Mouse (Mus musculus) limb, embryonic 12.5 days (tissue): ENCODE results near the gene Ccdc81. TPM values are rescaled to one million over a fixed set of nuclear protein-coding genes. Genes with fewer than 3 reads are reported as not detected.

Source experiments
- ATAC-seq: fragments of 200-750 bp; cut with Nextera tagmentation; 2 replicates; pipeline ENCODE4 v1.8.0; 2017; ENCODE audit warnings: low read depth, moderate TSS enrichment; ENCODE audit not compliant: insufficient number of reproducible peaks, insufficient read depth, low FRiP score, low TSS enrichment
- H3K27ac ChIP-seq: fragments of 300-500 bp; sonication (generic); 2 replicates; pipeline ENCODE4 v1.5.1; 2016; ENCODE audit warnings: mild to moderate bottlenecking, moderate library complexity
- H3K27me3 ChIP-seq: fragments of 300-500 bp; sonication (generic); 2 replicates; pipeline ENCODE4 v1.6.1; 2016; ENCODE audit warnings: mild to moderate bottlenecking, moderate library complexity
- H3K36me3 ChIP-seq: fragments of 300-500 bp; sonication (generic); 2 replicates; pipeline ENCODE4 v1.6.1; 2016; ENCODE audit warnings: mild to moderate bottlenecking, moderate library complexity
- H3K4me1 ChIP-seq: fragments of 300-500 bp; sonication (generic); replicated peaks from 2 replicates; pipeline ENCODE4 v1.6.1; 2016
- H3K4me2 ChIP-seq: fragments of 300-500 bp; sonication (generic); 2 replicates; pipeline ENCODE4 v1.6.1; 2016; ENCODE audit warnings: mild to moderate bottlenecking, moderate library complexity
- H3K4me3 ChIP-seq: fragments of 300-500 bp; sonication (generic); replicated peaks from 2 replicates; pipeline ENCODE4 v1.5.1; 2016; ENCODE audit warnings: mild to moderate bottlenecking
- H3K9ac ChIP-seq: fragments of 300-500 bp; sonication (generic); replicated peaks from 2 replicates; pipeline ENCODE4 v1.6.1; 2016; ENCODE audit warnings: mild to moderate bottlenecking, moderate library complexity
- H3K9me3 ChIP-seq: fragments of 300-500 bp; sonication (generic); 2 replicates; pipeline ENCODE4 v1.6.1; 2016; ENCODE audit warnings: mild to moderate bottlenecking, moderate library complexity
- WGBS: fragments of 180-500 bp; shearing (Covaris S2); methylation state at CpG from one replicate; pipeline ENCODE4 v1.1.7; 2016; 5-methylcytosine and 5-hydroxymethylcytosine counted together
- polyA plus RNA-seq: library from polyadenylated mRNA; unstranded; fragments of >200 nt; fragmentation: Nextera tagmentation; extraction: Ambion mirVana; gene quantifications from 2 replicates; pipeline ENCODE4 v1.2.1, GENCODE M21; 2016

The Ccdc81 gene
- polyA plus RNA-seq, 1 experiment from 2014 or later: 0.21 TPM

DNA sequence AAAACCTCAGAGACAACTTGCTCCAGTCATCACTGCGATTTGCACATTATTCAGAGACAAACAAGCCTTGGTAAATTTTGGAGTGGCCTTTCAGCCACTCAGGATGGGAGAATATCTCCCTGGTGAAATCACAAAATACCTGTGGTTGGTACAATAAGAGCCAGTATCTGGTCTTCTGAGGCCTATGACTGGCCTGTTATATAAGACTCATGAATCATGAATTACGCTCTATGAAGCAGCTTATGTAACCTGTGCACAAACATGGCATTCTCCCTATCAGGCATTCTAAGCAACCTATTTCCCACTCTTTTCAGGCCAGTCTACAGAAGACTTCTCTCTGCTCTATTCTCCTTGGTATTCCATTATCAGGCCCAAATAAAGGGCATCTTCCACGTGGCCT is 8.9 kb upstream of the Ccdc81 start:
- Histone ChIP-seq H3K9ac (no peak overlapping the region), H3K27me3 (no peaks in the 10 kb centered on the region)

DNA sequence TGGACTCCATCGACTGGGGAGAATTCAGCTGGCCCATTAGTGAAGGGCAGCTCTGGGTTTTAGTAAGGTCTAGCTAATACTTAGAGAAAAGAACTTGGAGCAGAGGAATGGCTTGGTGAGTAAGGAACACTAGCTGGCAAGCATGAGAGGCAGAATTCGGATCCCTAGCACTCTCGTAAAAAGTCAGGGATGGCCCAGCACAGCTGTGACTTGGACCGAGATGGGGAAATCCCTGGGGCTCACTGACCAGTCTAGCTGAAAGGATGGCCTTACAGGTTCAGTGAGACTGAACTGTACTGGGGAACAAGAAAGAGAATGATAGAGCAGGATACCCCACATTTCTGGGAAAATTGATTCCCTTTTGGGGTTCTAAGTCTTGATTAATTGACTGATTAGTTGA is 6.3 kb upstream of the Ccdc81 start:
- Histone ChIP-seq H3K4me2 (peak overlapping the region; percentile 30; the same call in 1 of the 2 replicates), H3K36me3 (no peaks in the 10 kb centered on the region), H3K27me3 (no peaks in the 10 kb centered on the region; the same call in 1 of the 2 replicates), H3K4me1 (peaks cover 13% of the 10 kb centered on the region), H3K9ac (no peak overlapping the region), H3K9me3 (no peaks in the 10 kb centered on the region), H3K4me3 (no peak overlapping the region), H3K27ac (peak overlapping the region; percentile 30; the same call in 1 of the 2 replicates)
- 72% methylated on average over 4 of the region's 4 CpGs for WGBS
- no peak for ATAC-seq

More for the DNA sequence above, 8.9 kb upstream of the Ccdc81 start:
- no peak overlapping the region for H3K4me3 ChIP-seq
- no peak overlapping the region for H3K4me2 ChIP-seq
- ATAC-seq: no peak
- peaks cover 5% of the 10 kb centered on the region for H3K36me3 ChIP-seq
- H3K4me1 ChIP-seq: peaks cover 13% of the 10 kb centered on the region
- WGBS: 89% methylated on average over 3 of the region's 3 CpGs
- H3K9me3 ChIP-seq: no peaks in the 10 kb centered on the region
- no peak overlapping the region for H3K27ac ChIP-seq

DNA sequence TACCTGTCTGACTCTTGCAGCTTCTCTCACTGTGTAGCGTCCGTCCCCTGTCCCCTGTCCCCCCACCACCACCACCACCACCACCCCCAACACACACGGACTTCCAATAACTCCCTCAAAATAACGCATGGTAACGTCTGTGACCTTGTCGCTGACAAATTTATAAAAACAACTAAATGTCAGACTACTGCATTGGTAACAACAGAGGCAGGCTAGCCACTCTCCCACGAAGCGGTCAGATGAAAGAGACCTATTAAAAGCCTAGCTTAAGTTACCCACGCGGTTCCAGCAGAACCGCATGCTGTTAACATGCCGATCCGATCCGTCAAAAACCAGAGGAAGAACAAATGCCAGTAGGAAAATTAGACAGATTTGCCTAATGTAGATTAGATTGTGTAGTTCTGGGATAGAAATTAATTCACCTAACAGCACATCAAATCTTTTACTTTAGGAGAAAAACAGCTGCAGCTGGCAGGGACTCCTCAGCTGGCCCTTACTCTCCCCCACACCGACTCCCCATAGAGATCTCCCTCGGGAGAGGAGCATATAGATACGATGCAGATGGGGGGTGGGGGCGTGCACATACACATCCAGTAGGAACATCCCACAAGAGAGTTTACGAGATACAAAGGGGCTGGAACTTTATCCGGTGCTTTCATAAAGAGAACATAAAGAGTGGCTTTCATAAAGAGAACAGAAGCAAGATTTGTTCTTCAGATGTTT is 5.6 kb upstream of the Ccdc81 start:
- Histone ChIP-seq H3K36me3 (no peaks in the 10 kb centered on the region), H3K27me3 (no peaks in the 10 kb centered on the region; the same call in 1 of the 2 replicates), H3K4me2 (peak overlapping the region; percentile 30), H3K9me3 (no peaks in the 10 kb centered on the region), H3K4me1 (peaks cover 13% of the 10 kb centered on the region), H3K9ac (no peak overlapping the region), H3K4me3 (no peak overlapping the region), H3K27ac (0 out of 2 replicates have a peak overlapping the region, but pooled peaks have one; percentile 50)
- WGBS: 44% methylated on average over 20 of the region's 20 CpGs
- 0 out of 2 replicates have a peak, but pooled peaks have one; percentile 26 for ATAC-seq

DNA sequence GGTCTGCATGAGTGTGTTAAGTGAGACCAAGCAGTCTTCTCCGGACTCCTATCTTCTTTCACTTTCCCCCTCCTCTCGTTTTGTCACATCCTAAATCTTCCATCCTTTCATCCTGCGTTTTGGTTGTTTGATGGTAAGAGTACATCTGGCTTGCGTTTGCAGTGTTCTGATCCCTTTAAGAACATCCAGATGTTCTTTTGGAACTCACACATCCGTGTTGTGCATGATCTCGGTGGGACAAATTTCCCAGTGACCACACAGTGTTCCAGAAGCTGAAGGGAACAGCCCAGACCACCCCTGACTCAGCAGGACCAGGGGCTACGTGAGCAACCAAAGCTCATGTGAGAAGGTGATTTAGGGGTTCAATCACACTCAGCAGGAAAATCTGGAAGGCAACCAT is 5.0 kb upstream of the Ccdc81 start:
- peak overlapping the region; percentile 30 for H3K4me2 ChIP-seq
- WGBS: 12% methylated on average over 7 of the region's 7 CpGs
- no peak overlapping the region for H3K4me3 ChIP-seq
- H3K9me3 ChIP-seq: no peaks in the 10 kb centered on the region
- H3K36me3 ChIP-seq: no peaks in the 10 kb centered on the region
- ATAC-seq: peak; percentile 71
- H3K27me3 ChIP-seq: no peaks in the 10 kb centered on the region; the same call in 1 of the 2 replicates
- 0 out of 2 replicates have a peak overlapping the region, but pooled peaks have one; percentile 50 for H3K27ac ChIP-seq
- H3K4me1 ChIP-seq: peaks cover 20% of the 10 kb centered on the region
- no peak overlapping the region for H3K9ac ChIP-seq

DNA sequence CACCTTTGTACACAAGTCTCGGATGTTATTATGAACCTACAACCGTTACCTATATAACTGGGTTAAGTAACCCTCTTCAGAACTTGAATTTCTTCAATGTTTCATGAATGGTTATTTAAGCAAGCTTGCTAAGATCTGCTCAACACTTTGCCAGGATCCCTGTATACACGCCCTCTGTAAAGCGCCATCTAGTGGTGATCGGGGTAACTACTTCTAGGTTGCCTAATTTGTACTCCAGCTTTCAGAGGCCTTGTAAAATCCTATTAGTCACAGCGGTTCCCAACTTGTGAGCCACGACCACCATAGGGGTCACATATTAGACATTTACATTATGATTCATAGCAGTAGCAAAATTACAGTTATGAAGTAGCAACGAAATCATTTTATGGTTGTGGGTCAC is 4.5 kb upstream of the Ccdc81 start:
- H3K4me1 ChIP-seq: peaks cover 22% of the 10 kb centered on the region
- H3K4me2 ChIP-seq: peak overlapping the region; percentile 30
- H3K27ac ChIP-seq: 0 out of 2 replicates have a peak overlapping the region, but pooled peaks have one; percentile 45
- 22% methylated on average over 8 of the region's 8 CpGs for WGBS
- H3K36me3 ChIP-seq: no peaks in the 10 kb centered on the region
- H3K9me3 ChIP-seq: no peaks in the 10 kb centered on the region
- H3K4me3 ChIP-seq: no peak overlapping the region
- no peak for ATAC-seq
- H3K27me3 ChIP-seq: no peaks in the 10 kb centered on the region; the same call in 1 of the 2 replicates
- no peak overlapping the region for H3K9ac ChIP-seq

DNA sequence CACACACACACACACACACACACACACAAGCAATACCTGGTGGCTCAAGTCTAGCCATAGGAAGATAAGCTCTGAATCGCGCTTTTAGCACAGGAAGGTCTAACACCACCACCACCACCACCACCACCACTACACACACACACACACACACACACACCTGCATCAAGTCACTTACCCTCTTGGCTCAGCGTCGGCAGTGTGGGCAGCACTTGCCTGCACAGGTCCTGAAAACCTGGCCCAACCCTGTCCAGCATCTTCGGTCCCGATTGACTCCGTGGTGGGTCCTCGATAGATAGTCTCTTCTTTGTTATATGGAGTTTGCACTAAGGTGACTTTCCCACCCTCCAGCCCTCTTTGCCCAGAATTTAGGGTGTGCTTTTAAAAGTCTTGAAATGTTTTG is 422 bp downstream of the Ccdc81 start:
- Histone ChIP-seq H3K9ac (no peak overlapping the region), H3K4me3 (no peak overlapping the region), H3K36me3 (no peaks in the 10 kb centered on the region), H3K27me3 (no peaks in the 10 kb centered on the region; the same call in 1 of the 2 replicates), H3K4me2 (peak overlapping the region; percentile 35), H3K27ac (no peak overlapping the region), H3K4me1 (peaks cover 8% of the 10 kb centered on the region), H3K9me3 (no peaks in the 10 kb centered on the region)
- WGBS: 90% methylated on average over 8 of the region's 8 CpGs
- no peak for ATAC-seq

DNA sequence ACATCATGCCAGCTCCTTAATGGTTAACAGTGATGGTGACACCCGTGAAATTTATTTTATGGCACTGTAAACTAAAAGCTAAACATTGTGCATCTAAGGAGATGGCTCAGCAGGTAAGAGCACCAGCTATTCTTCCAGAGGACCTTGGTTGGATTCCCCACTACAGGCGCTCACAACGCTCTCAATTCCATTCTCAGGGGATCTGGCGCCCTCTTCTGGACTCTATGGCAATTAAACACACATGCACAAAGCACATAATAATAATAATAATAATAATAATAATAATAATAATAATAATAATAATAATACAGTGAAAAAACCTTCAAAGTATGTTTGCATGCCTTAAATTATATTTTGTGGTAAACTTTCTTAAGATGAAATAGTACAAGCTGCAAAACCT is 11.6 kb downstream of the Ccdc81 start:
- Histone ChIP-seq H3K4me3 (no peak overlapping the region), H3K27ac (no peak overlapping the region), H3K9ac (no peak overlapping the region), H3K4me1 (0 out of 2 replicates have a peak, but pooled peaks cover 7% of the 10 kb centered on the region), H3K4me2 (no peak overlapping the region), H3K9me3 (no peaks in the 10 kb centered on the region), H3K27me3 (no peaks in the 10 kb centered on the region), H3K36me3 (no peaks in the 10 kb centered on the region)
- WGBS: 30% methylated on average over 4 of the region's 4 CpGs
- ATAC-seq: no peak

DNA sequence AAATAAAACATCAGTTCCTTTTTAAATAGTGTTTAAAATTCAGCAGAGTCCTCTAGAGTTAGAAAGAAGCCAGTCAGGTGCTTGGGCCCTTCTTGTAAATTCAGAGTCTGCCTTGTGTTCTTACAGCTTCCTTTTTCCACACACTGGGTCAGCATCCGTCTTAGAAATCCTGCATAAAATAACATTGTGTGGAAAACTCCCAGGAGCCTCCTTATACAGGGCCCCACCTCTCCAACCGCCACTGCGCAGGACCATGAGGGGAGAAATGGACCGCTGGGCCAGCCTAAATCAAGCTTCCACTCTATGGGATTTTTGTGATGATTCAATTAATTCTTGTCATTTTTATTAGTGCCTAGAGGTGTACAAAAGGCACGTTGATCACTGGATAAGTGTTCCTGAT is 12.0 kb downstream of the Ccdc81 start:
- WGBS: 64% methylated on average over 5 of the region's 5 CpGs
- no peaks in the 10 kb centered on the region for H3K27me3 ChIP-seq
- no peaks in the 10 kb centered on the region for H3K36me3 ChIP-seq
- H3K9ac ChIP-seq: no peak overlapping the region
- no peak overlapping the region for H3K4me3 ChIP-seq
- H3K27ac ChIP-seq: peak overlapping the region; percentile 64; the same call in 1 of the 2 replicates
- 0 out of 2 replicates have a peak, but pooled peaks cover 7% of the 10 kb centered on the region for H3K4me1 ChIP-seq
- peak; percentile 78; the same call in 1 of the 2 replicates for ATAC-seq
- no peak overlapping the region for H3K4me2 ChIP-seq
- no peaks in the 10 kb centered on the region for H3K9me3 ChIP-seq

DNA sequence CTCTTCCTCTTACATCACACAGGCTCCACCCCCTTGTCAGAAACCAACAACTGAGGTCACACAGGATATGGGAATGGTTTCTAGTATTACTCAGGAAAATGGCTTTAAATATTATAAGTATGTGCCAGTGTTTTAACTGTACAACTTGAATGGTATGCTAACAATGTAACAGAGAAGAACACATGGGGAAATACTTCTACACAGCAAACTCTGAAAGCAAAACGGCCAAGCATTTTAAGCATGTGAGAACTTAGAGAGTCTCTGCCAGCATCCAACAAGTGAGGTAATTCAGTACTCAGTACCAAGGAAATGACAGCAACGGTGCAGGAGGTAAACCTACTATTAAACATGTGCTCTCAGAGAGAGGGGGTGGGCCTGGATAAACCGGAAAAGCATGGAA is 18.9 kb downstream of the Ccdc81 start:
- H3K4me3 ChIP-seq: no peak overlapping the region
- H3K36me3 ChIP-seq: no peaks in the 10 kb centered on the region
- no peaks in the 10 kb centered on the region for H3K27me3 ChIP-seq
- 0 out of 2 replicates have a peak, but pooled peaks cover 2% of the 10 kb centered on the region for H3K4me1 ChIP-seq
- ATAC-seq: no peak
- no peak overlapping the region for H3K9ac ChIP-seq
- H3K27ac ChIP-seq: no peak overlapping the region
- H3K9me3 ChIP-seq: no peaks in the 10 kb centered on the region
- WGBS: 38% methylated on average over 3 of the region's 3 CpGs
- H3K4me2 ChIP-seq: no peak overlapping the region

DNA sequence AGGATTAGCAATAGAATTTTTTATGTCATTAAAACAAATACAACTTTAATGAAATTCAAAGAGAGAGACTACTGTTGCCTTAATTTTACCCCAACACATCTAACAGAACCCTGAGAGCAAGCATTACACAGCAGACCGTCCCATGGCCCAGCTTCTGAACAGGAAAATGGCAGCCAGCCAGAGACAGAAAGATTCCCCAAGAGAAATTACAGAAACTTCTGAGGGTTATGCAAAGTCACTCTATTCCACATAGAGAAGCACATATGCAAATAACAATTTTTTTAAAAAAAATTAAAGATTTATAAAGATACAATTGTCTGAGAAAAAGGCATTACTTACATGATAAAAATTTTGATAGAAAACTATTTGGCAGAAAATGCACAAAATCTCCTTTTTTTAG is 23.7 kb downstream of the Ccdc81 start:
- Histone ChIP-seq H3K4me3 (no peak overlapping the region), H3K27ac (no peak overlapping the region), H3K4me1 (0 out of 2 replicates have a peak, but pooled peaks cover 2% of the 10 kb centered on the region), H3K4me2 (no peak overlapping the region), H3K27me3 (no peaks in the 10 kb centered on the region), H3K9me3 (no peaks in the 10 kb centered on the region), H3K36me3 (no peaks in the 10 kb centered on the region), H3K9ac (no peak overlapping the region)
- 68% methylated on average over 1 of the region's 1 CpGs for WGBS
- ATAC-seq: no peak

DNA sequence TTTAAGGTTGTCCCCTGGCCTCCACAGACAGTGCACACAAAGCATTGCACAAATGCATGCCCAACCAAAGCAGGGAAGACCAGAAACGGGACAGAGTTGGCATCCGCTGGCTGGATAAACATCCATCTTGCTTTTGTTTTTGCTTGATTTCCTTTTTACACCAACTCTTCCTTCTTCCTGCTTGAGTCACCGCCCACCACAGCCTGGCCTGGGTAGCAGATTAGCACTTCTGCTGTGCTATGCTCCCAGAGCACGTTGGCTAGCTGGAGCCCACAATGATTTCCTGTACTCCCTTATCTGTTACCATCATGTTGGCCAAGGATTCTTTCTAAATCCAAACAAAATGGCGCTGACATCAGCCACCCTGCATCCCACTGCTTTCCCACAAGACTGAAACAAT is 36.2 kb downstream of the Ccdc81 start:
- no peak for ATAC-seq
- Histone ChIP-seq H3K27ac (no peak overlapping the region), H3K9ac (no peak overlapping the region), H3K4me1 (no peaks in the 10 kb centered on the region; the same call in 1 of the 2 replicates), H3K4me3 (no peak overlapping the region), H3K36me3 (no peaks in the 10 kb centered on the region), H3K27me3 (no peaks in the 10 kb centered on the region), H3K4me2 (no peak overlapping the region), H3K9me3 (no peaks in the 10 kb centered on the region)
- WGBS: 84% methylated on average over 5 of the region's 5 CpGs
